9 mouse cellular contexts compared by ENCODE assay signal in the genomic region with DNA sequence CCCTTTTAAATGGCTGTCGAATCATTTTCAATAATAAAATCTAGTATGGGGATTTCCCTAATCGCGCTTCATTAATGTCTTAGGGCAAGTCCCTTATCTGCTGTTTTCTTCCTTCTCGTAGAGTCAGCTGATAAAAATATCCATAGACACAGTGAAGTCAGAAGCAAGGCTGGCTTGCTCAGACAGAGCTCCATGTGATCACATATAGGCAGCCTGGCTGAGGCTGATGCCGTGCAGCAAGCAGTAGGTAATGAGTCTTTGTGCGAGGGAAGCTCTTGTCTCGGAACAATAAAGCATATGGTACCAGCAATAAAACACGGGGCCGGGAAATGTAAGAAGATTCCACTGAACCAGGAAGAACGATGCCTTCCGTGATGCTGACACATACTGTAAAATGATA.
DNase-seq lines count a peak whose midpoint lies in the region; ATAC-seq and TF ChIP-seq lines count a peak whose summit lies in the region.
"Had no signal": no experiment of that assay in that cellular context is flagged by ENCODE, and none has a peak within 500 bp of the region (broad histone marks: within the 10 kb centered on the region; RNA-seq: fewer than 3 reads in every experiment).

No protein-coding gene starts in this region.

- WGBS in kidney, embryonic 14.5 days, result 34% methylated on average over 11 of the region's 11 CpGs
- WGBS in hindbrain, embryonic 12.5 days, result 44% methylated on average over 11 of the region's 11 CpGs
- WGBS in limb, embryonic 14.5 days, result 30% methylated on average over 11 of the region's 11 CpGs

- H3K27ac ChIP-seq in kidney, embryonic 14.5 days (ENCODE audit: low read depth, low read length), result no peak overlapping the region
- H3K27ac ChIP-seq in hindbrain, embryonic 12.5 days, result peak overlapping the region; percentile 75
- H3K27ac ChIP-seq in limb, embryonic 14.5 days (replicated peaks; ENCODE audit: low read depth, low read length), result no peak overlapping the region
- H3K27ac ChIP-seq: limb, embryonic 15.5 days had no signal

- H3K4me1 ChIP-seq in kidney, embryonic 14.5 days (ENCODE audit: control insufficient read depth, insufficient read depth, low read length), result no peaks in the 10 kb centered on the region
- H3K4me1 ChIP-seq in hindbrain, embryonic 12.5 days, result peaks cover 7% of the 10 kb centered on the region; the same call in 1 of the 2 replicates
- peaks cover 5% of the 10 kb centered on the region; the same call in 1 of the 2 replicates for H3K4me1 ChIP-seq in limb, embryonic 14.5 days (ENCODE audit: control insufficient read depth, insufficient read depth, low read length)
- H3K4me1 ChIP-seq: limb, embryonic 15.5 days had no signal

- H3K4me2 ChIP-seq in kidney, embryonic 14.5 days (replicated peaks; ENCODE audit: low read depth, low read length), result peak overlapping the region; percentile 17; the same call in 1 of the 2 replicates
- H3K4me2 ChIP-seq in hindbrain, embryonic 12.5 days (replicated peaks), result peak overlapping the region; percentile 36
- H3K4me2 ChIP-seq in limb, embryonic 14.5 days (replicated peaks; ENCODE audit: low read depth, low read length, severe bottlenecking), result peak overlapping the region; percentile 8; the same call in 1 of the 2 replicates
- H3K4me2 ChIP-seq: limb, embryonic 15.5 days had no signal

- no peak for ATAC-seq in kidney, embryonic 14.5 days (ENCODE audit: low FRiP score, low TSS enrichment)
- ATAC-seq in hindbrain, embryonic 12.5 days (ENCODE audit: low FRiP score), result peak; percentile 82
- ATAC-seq in limb, embryonic 14.5 days (ENCODE audit: low FRiP score, low read depth), result 0 out of 2 replicates have a peak, but pooled peaks have one; percentile 45
- ATAC-seq in megakaryocyte, adult 5-6 weeks (ENCODE audit: poor library complexity, severe bottlenecking), result no peak
- ATAC-seq in erythroblast, adult 5-6 weeks (replicated peaks; ENCODE audit: low FRiP score, poor library complexity, severe bottlenecking), result no peak

- no peaks in the 10 kb centered on the region for H3K27me3 ChIP-seq in kidney, embryonic 14.5 days (ENCODE audit: control insufficient read depth, insufficient read depth, low read length)
- H3K27me3 ChIP-seq in hindbrain, embryonic 12.5 days, result no peaks in the 10 kb centered on the region
- H3K27me3 ChIP-seq in limb, embryonic 14.5 days (ENCODE audit: control insufficient read depth, insufficient read depth, low read length), result no peaks in the 10 kb centered on the region
- H3K27me3 ChIP-seq: limb, embryonic 15.5 days had no signal

- DNase-seq in kidney, adult 8-10 months, result no peak
- DNase-seq in limb, embryonic 14.5 days (ENCODE audit: low spot score), result no peak
- DNase-seq in right cerebral cortex, postnatal 14 days, result peak; percentile 53
- DNase-seq in testis, postnatal 10 days (ENCODE audit: low spot score), result no peak

- no peak overlapping the region for H3K9ac ChIP-seq in kidney, embryonic 14.5 days (ENCODE audit: low read depth, low read length)
- H3K9ac ChIP-seq in hindbrain, embryonic 12.5 days, result peak overlapping the region; percentile 44
- no peak overlapping the region for H3K9ac ChIP-seq in limb, embryonic 14.5 days (ENCODE audit: low read depth, low read length, severe bottlenecking)
- H3K9ac ChIP-seq: limb, embryonic 15.5 days had no signal

- H3K4me3 ChIP-seq in kidney, embryonic 14.5 days (ENCODE audit: low read length), result no peak overlapping the region
- peak overlapping the region; percentile 27 for H3K4me3 ChIP-seq in hindbrain, embryonic 12.5 days
- no peak overlapping the region for H3K4me3 ChIP-seq in limb, embryonic 14.5 days (replicated peaks; ENCODE audit: low read length)
- H3K4me3 ChIP-seq: limb, embryonic 15.5 days had no signal

- H3K9me3 ChIP-seq in kidney, embryonic 14.5 days (ENCODE audit: control insufficient read depth, low read length), result no peaks in the 10 kb centered on the region
- H3K9me3 ChIP-seq in hindbrain, embryonic 12.5 days (replicated peaks), result no peaks in the 10 kb centered on the region
- no peaks in the 10 kb centered on the region for H3K9me3 ChIP-seq in limb, embryonic 14.5 days (ENCODE audit: control insufficient read depth, low read length)
- H3K9me3 ChIP-seq: limb, embryonic 15.5 days had no signal

- no peak for TF ChIP-seq POLR2A in limb, embryonic 14.5 days (IDR thresholded peaks at IDR 0.05; ENCODE audit: borderline replicate concordance, extremely low read depth, insufficient read depth, insufficient read length)

- no peaks in the 10 kb centered on the region for H3K36me3 ChIP-seq in kidney, embryonic 14.5 days (ENCODE audit: control insufficient read depth, insufficient read depth, low read length)
- no peaks in the 10 kb centered on the region for H3K36me3 ChIP-seq in hindbrain, embryonic 12.5 days
- no peaks in the 10 kb centered on the region for H3K36me3 ChIP-seq in limb, embryonic 14.5 days (ENCODE audit: control insufficient read depth, insufficient read depth, low read length)
- H3K36me3 ChIP-seq: limb, embryonic 15.5 days had no signal

Comparison
In these comparisons a context has a peak if more than half of its experiments do, and no peak if none do; other contexts are left out.
1. ATAC-seq: peak in hindbrain, embryonic 12.5 days (single experiment) and limb, embryonic 14.5 days (single experiment); none in kidney, embryonic 14.5 days (single experiment), megakaryocyte, adult 5-6 weeks (single experiment) and erythroblast, adult 5-6 weeks (single experiment).
2. Peak in every context shown above with its lines, with median percentiles within 50 percentile points of each other: H3K4me2 ChIP-seq.